Mouse (Mus musculus) hindbrain, embryonic 10.5 days (tissue): ENCODE measurements at regions not wholly inside any gene's neighbourhood (a gene's known extent, or its start where the extent isn't known, plus 50 kb on each side); places are given as distances from the start of the nearest gene placed in this dataset.

Experiments used
- DNase-seq: peaks from one replicate; pipeline ENCODE4 v3.0.0-alpha.2; 2017; ENCODE audit warnings: low spot score
- H3K27ac ChIP-seq: fragments of 300-500 bp; sonication (generic); 2 replicates; pipeline ENCODE4 v1.5.1; 2016; ENCODE audit warnings: mild to moderate bottlenecking, moderate library complexity
- H3K27me3 ChIP-seq: fragments of 300-500 bp; sonication (generic); 2 replicates; pipeline ENCODE4 v1.6.1; 2016; ENCODE audit warnings: mild to moderate bottlenecking; ENCODE audit not compliant: poor library complexity, insufficient read depth, severe bottlenecking
- H3K36me3 ChIP-seq: fragments of 300-500 bp; sonication (generic); 2 replicates; pipeline ENCODE4 v1.6.1; 2016; ENCODE audit warnings: mild to moderate bottlenecking, moderate library complexity
- H3K4me1 ChIP-seq: fragments of 300-500 bp; sonication (generic); replicated peaks from 2 replicates; pipeline ENCODE4 v1.6.1; 2016; ENCODE audit warnings: mild to moderate bottlenecking
- H3K4me3 ChIP-seq: fragments of 300-500 bp; sonication (generic); 2 replicates; pipeline ENCODE4 v1.5.1; 2016; ENCODE audit warnings: mild to moderate bottlenecking, moderate library complexity
- H3K9me3 ChIP-seq: fragments of 300-500 bp; sonication (generic); 2 replicates; pipeline ENCODE4 v1.6.1; 2016; ENCODE audit warnings: mild to moderate bottlenecking, moderate library complexity
- WGBS: fragments of 180-500 bp; shearing (Covaris S2); methylation state at CpG from one replicate; pipeline ENCODE4 v1.1.7; 2016; 5-methylcytosine and 5-hydroxymethylcytosine counted together

DNA sequence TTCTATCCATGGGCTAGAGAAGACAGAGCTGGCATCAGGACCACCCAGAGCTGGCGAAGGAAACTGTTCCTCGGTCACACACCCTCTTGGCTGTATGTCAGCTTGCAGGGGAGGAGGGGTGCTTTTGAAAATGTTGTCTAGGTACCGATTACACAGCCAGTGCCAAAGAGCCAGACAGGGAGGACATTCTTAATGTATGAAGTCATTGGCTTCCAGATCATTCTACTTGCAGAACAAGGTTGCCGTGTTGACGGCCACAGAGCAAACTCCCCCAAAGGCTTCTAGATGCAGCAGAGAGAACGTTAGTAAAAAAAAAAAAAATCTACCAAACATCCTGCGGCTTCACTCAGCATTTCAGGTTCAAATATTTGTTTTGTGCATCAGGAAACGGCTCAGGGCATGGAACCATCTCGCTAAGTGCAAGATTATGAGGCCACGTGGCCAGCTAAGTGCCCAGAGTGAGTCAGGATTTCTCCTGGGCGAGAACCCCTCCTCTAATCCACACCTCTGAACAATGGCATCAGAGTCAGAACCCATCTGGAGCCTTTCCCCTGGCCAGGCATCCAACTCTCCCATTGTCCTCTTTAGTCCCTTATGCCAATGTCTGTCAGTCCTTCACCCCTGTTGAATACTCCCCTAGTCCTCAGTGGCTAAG lies 80.1 kb upstream of the Ubl3 start:
- H3K36me3 ChIP-seq, result no peaks in the 10 kb centered on the region
- no peak for DNase-seq
- 0 out of 2 replicates have a peak, but pooled peaks cover 6% of the 10 kb centered on the region for H3K4me1 ChIP-seq
- peak overlapping the region; percentile 45; the same call in 1 of the 2 replicates for H3K27ac ChIP-seq
- no peaks in the 10 kb centered on the region for H3K9me3 ChIP-seq
- H3K4me3 ChIP-seq, result no peak overlapping the region
- no peaks in the 10 kb centered on the region for H3K27me3 ChIP-seq
- WGBS, result 82% methylated on average over 11 of the region's 11 CpGs

- no peak overlapping the region for H3K4me3 ChIP-seq
- WGBS, result 88% methylated on average over 5 of the region's 5 CpGs
- H3K4me1 ChIP-seq, result 0 out of 2 replicates have a peak, but pooled peaks cover 6% of the 10 kb centered on the region
- H3K36me3 ChIP-seq, result no peaks in the 10 kb centered on the region
- no peaks in the 10 kb centered on the region for H3K9me3 ChIP-seq
- no peak for DNase-seq
- H3K27ac ChIP-seq, result no peak overlapping the region
- no peaks in the 10 kb centered on the region for H3K27me3 ChIP-seq
Observed at GRCm38 (mm10) chr5:148631566-148631965, 79.0 kb upstream of the Ubl3 start.

DNA sequence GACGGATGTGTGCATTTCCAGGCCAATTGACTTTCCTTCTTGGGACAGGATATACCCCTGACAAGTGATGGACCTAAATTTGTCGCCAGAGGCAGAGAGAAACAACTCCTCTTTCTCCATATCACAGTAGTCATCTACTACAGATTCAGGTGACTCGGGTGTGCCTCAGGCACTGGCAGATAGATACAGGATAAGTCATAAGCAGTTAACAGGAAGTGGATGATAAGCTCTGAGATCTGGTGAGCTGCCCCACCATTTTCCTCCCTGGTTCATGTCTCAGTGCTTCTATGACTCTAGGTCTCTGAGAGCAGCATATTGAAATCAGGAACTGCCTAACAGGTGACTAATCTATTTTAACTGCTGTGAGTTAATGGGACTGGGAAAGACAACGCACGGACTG lies 73.4 kb upstream of the Ubl3 start:
- WGBS, result 93% methylated on average over 5 of the region's 5 CpGs
- Histone ChIP-seq H3K27ac (no peak overlapping the region), H3K9me3 (no peaks in the 10 kb centered on the region), H3K36me3 (no peaks in the 10 kb centered on the region), H3K4me1 (peaks cover 14% of the 10 kb centered on the region), H3K27me3 (no peaks in the 10 kb centered on the region), H3K4me3 (no peak overlapping the region)
- DNase-seq, result no peak

- no peaks in the 10 kb centered on the region for H3K36me3 ChIP-seq
- H3K4me3 ChIP-seq, result no peak overlapping the region
- no peak for DNase-seq
- WGBS, result 71% methylated on average over 21 of the region's 21 CpGs
- H3K27me3 ChIP-seq, result no peaks in the 10 kb centered on the region
- peak overlapping the region; percentile 76 for H3K27ac ChIP-seq
- H3K4me1 ChIP-seq, result peaks cover 17% of the 10 kb centered on the region
- H3K9me3 ChIP-seq, result no peaks in the 10 kb centered on the region
Observed at GRCm38 (mm10) chr5:148624649-148625405, 72.2 kb upstream of the Ubl3 start.

GRCm38 (mm10) chr5:148620895-148621786 lies 68.6 kb upstream of the Ubl3 start:
- peaks cover 24% of the 10 kb centered on the region for H3K4me1 ChIP-seq
- 63% methylated on average over 10 of the region's 10 CpGs for WGBS
- peaks cover 12% of the 10 kb centered on the region; the same call in 1 of the 2 replicates for H3K9me3 ChIP-seq
- DNase-seq, result no peak
- H3K4me3 ChIP-seq, result no peak overlapping the region
- H3K36me3 ChIP-seq, result no peaks in the 10 kb centered on the region
- no peak overlapping the region for H3K27ac ChIP-seq
- no peaks in the 10 kb centered on the region for H3K27me3 ChIP-seq

DNA sequence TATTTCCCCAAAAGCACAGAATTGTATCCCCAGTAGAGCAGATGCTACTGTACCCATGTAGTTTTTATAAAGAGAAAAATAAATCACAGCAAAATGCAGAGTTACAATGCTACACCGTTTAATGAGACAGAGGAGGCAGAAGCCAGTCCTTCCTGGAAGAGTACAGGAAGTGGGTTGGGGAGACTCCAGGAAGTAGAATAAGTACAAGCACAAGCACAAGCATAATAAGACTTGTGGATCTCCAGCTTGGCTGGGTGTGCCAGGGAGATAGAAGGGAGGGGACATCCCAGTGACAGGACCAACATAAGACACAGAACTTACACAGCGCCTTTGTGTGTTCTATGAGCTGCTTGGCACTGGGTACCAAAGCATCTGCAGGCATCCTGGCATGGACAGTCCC lies 67.3 kb upstream of the Ubl3 start:
- Histone ChIP-seq H3K27me3 (no peaks in the 10 kb centered on the region), H3K27ac (no peak overlapping the region), H3K4me3 (no peak overlapping the region), H3K9me3 (peaks cover 12% of the 10 kb centered on the region; the same call in 1 of the 2 replicates), H3K4me1 (peaks cover 21% of the 10 kb centered on the region), H3K36me3 (no peaks in the 10 kb centered on the region)
- 95% methylated on average over 2 of the region's 2 CpGs for WGBS
- no peak for DNase-seq

DNA sequence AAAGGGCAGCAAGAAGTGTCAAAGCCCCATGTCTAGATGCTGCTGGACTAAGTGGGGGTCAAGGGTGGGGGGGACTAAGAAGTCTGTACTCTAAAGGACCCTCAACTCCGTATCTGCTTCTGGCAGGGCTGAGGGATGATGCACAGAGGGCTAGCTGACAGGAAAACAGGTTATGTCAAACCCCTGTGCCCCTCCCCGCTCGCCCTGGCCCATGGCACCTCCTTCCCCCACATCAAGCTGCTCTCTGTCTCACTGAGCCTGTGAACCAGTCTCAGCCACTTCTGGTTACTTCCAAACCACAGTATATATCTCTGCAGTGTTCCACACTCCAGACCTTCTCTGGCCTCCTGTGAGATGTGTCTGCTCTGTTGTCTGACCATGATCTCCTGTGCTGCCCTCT lies 63.8 kb upstream of the Ubl3 start:
- 85% methylated on average over 3 of the region's 3 CpGs for WGBS
- Histone ChIP-seq H3K27ac (peak overlapping the region; percentile 85), H3K4me1 (peaks cover 17% of the 10 kb centered on the region), H3K9me3 (peaks cover 12% of the 10 kb centered on the region; the same call in 1 of the 2 replicates), H3K4me3 (no peak overlapping the region), H3K27me3 (no peaks in the 10 kb centered on the region), H3K36me3 (no peaks in the 10 kb centered on the region)
- no peak for DNase-seq

DNA sequence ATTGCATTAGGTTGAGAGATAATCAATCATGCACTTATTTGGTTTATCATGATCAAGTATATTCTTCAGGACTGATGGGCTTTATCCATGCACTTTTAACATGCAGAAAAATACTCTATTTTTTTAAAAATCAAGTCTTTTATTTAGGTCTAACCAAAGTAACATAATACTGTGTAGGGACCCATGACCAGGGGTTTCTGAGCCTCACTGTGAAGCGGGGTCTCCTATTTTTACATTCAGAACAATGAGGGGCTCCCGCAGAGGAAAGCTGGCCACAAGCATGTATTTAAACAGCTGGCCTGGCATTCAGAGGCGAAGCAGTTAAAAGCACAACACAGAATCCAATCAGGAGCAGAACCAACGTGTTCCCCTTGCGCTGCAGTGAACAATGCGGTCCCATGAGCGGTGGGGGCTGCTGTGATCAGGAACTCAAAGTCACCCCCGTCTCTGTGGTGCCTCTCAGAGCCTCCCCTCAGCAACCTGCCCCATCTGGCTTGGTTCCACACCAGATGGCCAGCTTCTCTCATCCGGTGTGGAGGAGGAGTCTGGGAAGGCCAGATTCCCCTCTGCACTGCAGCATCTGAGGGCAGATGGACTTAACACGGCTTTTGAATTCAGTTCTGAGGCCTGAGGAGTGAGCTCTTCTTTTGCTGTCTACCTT lies 63.2 kb upstream of the Ubl3 start:
- peaks cover 14% of the 10 kb centered on the region for H3K4me1 ChIP-seq
- 46% methylated on average over 10 of the region's 10 CpGs for WGBS
- H3K9me3 ChIP-seq, result peaks cover 12% of the 10 kb centered on the region; the same call in 1 of the 2 replicates
- no peak overlapping the region for H3K4me3 ChIP-seq
- H3K36me3 ChIP-seq, result no peaks in the 10 kb centered on the region
- H3K27me3 ChIP-seq, result no peaks in the 10 kb centered on the region
- H3K27ac ChIP-seq, result peak overlapping the region; percentile 85
- peak; percentile 76 for DNase-seq

GRCm38 (mm10) chr5:148615117-148615516 lies 62.5 kb upstream of the Ubl3 start:
- no peaks in the 10 kb centered on the region for H3K36me3 ChIP-seq
- DNase-seq, result no peak
- peaks cover 13% of the 10 kb centered on the region; the same call in 1 of the 2 replicates for H3K4me1 ChIP-seq
- no peaks in the 10 kb centered on the region for H3K27me3 ChIP-seq
- WGBS, result 94% methylated on average over 14 of the region's 14 CpGs
- H3K4me3 ChIP-seq, result no peak overlapping the region
- H3K27ac ChIP-seq, result no peak overlapping the region
- peaks cover 12% of the 10 kb centered on the region; the same call in 1 of the 2 replicates for H3K9me3 ChIP-seq

DNA sequence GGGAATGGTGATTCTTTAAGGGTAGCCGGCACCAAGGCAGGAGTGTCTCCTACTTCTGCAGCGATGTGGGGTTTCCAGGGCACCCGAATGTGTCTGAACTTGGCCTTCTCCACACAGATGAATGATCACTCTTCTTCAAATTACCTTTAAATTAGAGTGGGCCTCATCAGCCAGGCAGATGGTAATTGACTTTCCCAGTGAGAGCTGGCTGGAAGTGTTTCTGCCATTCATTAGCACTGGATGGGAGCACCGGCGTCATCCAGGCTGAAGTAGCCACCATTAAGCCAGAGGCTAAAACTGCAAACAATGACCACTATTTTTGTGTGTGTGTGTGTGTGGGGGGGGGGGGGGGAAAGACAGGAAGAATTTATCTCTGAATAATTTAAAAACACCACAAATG lies 58.7 kb upstream of the Ubl3 start:
- no peak for DNase-seq
- WGBS, result 80% methylated on average over 5 of the region's 5 CpGs
- no peak overlapping the region for H3K4me3 ChIP-seq
- 0 out of 2 replicates have a peak, but pooled peaks cover 2% of the 10 kb centered on the region for H3K9me3 ChIP-seq
- no peak overlapping the region for H3K27ac ChIP-seq
- no peaks in the 10 kb centered on the region for H3K36me3 ChIP-seq
- no peaks in the 10 kb centered on the region for H3K27me3 ChIP-seq
- H3K4me1 ChIP-seq, result peaks cover 13% of the 10 kb centered on the region

- Histone ChIP-seq H3K4me3 (no peak overlapping the region), H3K27ac (0 out of 2 replicates have a peak overlapping the region, but pooled peaks have one; percentile 23), H3K9me3 (0 out of 2 replicates have a peak, but pooled peaks cover 2% of the 10 kb centered on the region), H3K4me1 (peaks cover 6% of the 10 kb centered on the region), H3K27me3 (no peaks in the 10 kb centered on the region), H3K36me3 (no peaks in the 10 kb centered on the region)
- 75% methylated on average over 9 of the region's 9 CpGs for WGBS
- DNase-seq, result no peak
Observed at GRCm38 (mm10) chr5:148609506-148609880, 56.9 kb upstream of the Ubl3 start.

GRCm38 (mm10) chr5:148608857-148609505 lies 56.4 kb upstream of the Ubl3 start:
- Histone ChIP-seq H3K27ac (peak overlapping the region; percentile 2; the same call in 1 of the 2 replicates), H3K4me1 (peaks cover 6% of the 10 kb centered on the region), H3K27me3 (no peaks in the 10 kb centered on the region), H3K9me3 (0 out of 2 replicates have a peak, but pooled peaks cover 2% of the 10 kb centered on the region), H3K4me3 (no peak overlapping the region), H3K36me3 (no peaks in the 10 kb centered on the region)
- DNase-seq, result no peak
- 84% methylated on average over 13 of the region's 13 CpGs for WGBS
